ENCODE assay signal across 8 mouse cellular contexts in genomic region chr15:77970470-77971292, GRCm38 (mm10). TPM values are rescaled to one million over a fixed set of nuclear protein-coding genes. Genes with fewer than 3 reads are reported as not detected.
DNase-seq lines count a peak whose midpoint lies in the region; ATAC-seq lines count a peak whose summit lies in the region.

Eif3d (minus strand) TSS chr15:77970813.

- H3K4me1 ChIP-seq in hindbrain, embryonic 16.5 days (ENCODE audit: control insufficient read depth, insufficient read depth, low read depth, low read length) = peaks cover 16% of the 10 kb centered on the region

- H3K9me3 ChIP-seq in hindbrain, embryonic 16.5 days (ENCODE audit: control insufficient read depth, low read length) = no peaks in the 10 kb centered on the region

- H3K9ac ChIP-seq in hindbrain, embryonic 16.5 days (ENCODE audit: low read depth, low read length) = peak within 1 kb of the TSS; percentile 89

- WGBS in hindbrain, embryonic 16.5 days = under 1% methylated on average over 71 of the region's 72 CpGs
- 1% methylated on average over 71 of the region's 72 CpGs for WGBS in macrophage (ENCODE audit: missing documents)

- peak within 1 kb of the TSS; percentile 98 for H3K27ac ChIP-seq in hindbrain, embryonic 16.5 days (ENCODE audit: low read depth, low read length)
- H3K27ac ChIP-seq in macrophage = peak within 1 kb of the TSS; percentile 92

- peak within 1 kb of the TSS; percentile 67 for H3K4me3 ChIP-seq in hindbrain, embryonic 16.5 days (ENCODE audit: low read length)
- H3K4me3 ChIP-seq in macrophage (ENCODE audit: inconsistent target) = peak within 1 kb of the TSS; percentile 96

- peaks cover 23% of the 10 kb centered on the region for H3K36me3 ChIP-seq in hindbrain, embryonic 16.5 days (ENCODE audit: control insufficient read depth, insufficient read depth, low read length)
- H3K36me3 ChIP-seq in macrophage (ENCODE audit: inconsistent target) = peaks cover 26% of the 10 kb centered on the region

- peak within 1 kb of the TSS; percentile 87 for H3K4me2 ChIP-seq in hindbrain, embryonic 16.5 days (ENCODE audit: low read length)

- DNase-seq in WW6 (ENCODE audit: low read depth, low spot score) = peak; percentile 86
- DNase-seq in cerebellum, postnatal 4 days (ENCODE audit: low spot score in 2 of 2) = peak; percentile 96 to 98
- peak; percentile 98 for DNase-seq in gastrocnemius, adult 18-20 months (ENCODE audit: low spot score)
- peak; percentile 97 to 98 for DNase-seq in left cerebral cortex, adult 18-20 months (ENCODE audit: low spot score in 2 of 2)
- DNase-seq in right cerebral cortex, adult 18-20 months = peak; percentile 97
- peak; percentile 90 for DNase-seq in urinary bladder, postnatal 10 days (ENCODE audit: low spot score)

- H3K27me3 ChIP-seq in hindbrain, embryonic 16.5 days (replicated peaks; ENCODE audit: control insufficient read depth, insufficient read depth, low read length) = no peaks in the 10 kb centered on the region; the same call in 1 of the 2 replicates

- H3K79me2 ChIP-seq in macrophage (ENCODE audit: inconsistent target) = peaks cover 31% of the 10 kb centered on the region

- ATAC-seq in hindbrain, embryonic 16.5 days = peak; percentile 89

RNA-seq across cellular contexts. Expression of gene Eif3d, which starts in this region (rescaled TPM):
- total RNA-seq in gastrocnemius, adult 18-20 months (2021) = 10 to 100 TPM; 55.8 to 61.7 TPM
- 158 and 175 TPM in 2 replicates for polyA plus RNA-seq in hindbrain, embryonic 16.5 days (2015; fragmentation: Nextera tagmentation; extraction: Ambion mirVana)
- total RNA-seq in left cerebral cortex, adult 18-20 months (2021) = 100 to 1,000 TPM; 101 to 102 TPM
- 100 to 1,000 TPM in 4 of 26 experiments, 10 to 100 TPM in 22; 37.3 to 125 (median 83.3) TPM for total RNA-seq in macrophage (2018; cell fraction: chromatin; rRNA removed)
- 100 to 1,000 TPM in 7 of 26 experiments, 10 to 100 TPM in 19; 75.2 to 111 (median 91.9) TPM for total RNA-seq in macrophage (2018; cell fraction: cytosol; rRNA removed)
- total RNA-seq in macrophage (2018; cell fraction: nucleus; rRNA removed) = 10 to 100 TPM; 29.6 to 98.8 (median 56.7) TPM
- polyA plus RNA-seq in macrophage (2018) = 88.8 to 149 TPM (median 102 TPM) in 3 replicates

Comparison
In these comparisons a context has a peak if more than half of its experiments do, and no peak if none do; other contexts are left out.
1. Peak in every context shown above with its lines: DNase-seq, ATAC-seq, H3K4me3 ChIP-seq and H3K27ac ChIP-seq.